Mouse (Mus musculus): ENCODE data around the gene Plekha1.

The Plekha1 gene

DNA sequence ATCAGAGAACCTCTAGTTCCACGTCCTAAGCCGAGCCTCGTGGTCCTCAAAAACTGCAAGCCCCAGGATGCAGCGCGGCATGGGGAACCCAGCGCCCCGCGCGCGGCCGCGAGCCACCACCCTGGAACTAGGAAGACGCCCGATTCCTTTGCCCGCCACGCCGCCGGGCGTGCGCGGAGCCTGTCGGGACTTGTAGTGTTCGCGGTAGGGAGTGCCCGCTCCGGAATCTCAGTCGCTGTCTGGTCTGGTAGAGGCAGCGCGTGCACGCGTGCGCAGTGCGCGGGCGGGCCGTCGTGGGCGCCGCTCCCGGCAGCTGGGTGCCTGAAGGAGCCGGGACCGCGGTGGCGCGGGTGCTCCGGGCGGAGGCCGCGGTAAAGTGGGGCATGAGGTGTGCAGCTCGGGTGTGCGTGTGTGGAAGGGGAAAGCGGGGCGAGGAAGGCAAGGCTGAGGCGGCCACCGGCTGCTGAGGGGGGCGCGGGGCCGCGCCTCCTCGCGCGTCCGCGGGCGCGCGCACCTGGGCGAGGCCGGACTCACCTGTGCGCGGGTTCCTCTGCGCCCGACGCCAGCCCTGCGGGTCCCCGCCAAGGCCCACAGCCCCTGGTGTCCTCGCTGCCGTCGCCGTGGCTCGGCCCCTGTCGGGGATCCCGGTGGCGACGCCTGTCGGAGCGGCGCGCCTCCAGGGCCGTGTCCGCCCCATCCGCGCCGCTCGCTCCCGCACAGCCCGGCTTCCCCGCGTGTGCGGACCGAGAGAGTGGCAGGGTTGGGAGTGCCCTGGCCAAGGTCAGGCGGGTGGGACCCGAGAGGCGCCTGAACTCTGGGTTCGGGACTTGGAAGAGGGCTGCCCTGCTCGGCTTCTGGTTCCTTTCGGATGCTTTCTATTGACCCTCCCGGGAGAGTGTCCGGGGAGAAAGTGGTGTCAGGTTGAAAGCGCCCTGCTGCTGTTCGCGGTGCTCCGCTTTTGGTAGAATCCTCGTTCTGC, at the start of gene Plekha1:
Plekha1 (plus strand) TSS at position 144 of the 979 bp plus-strand sequence.
- DNase-seq (ENCODE audit: inconsistent age in 2 of 2, low spot score in 1 of 2) = peak; percentile 99

DNA sequence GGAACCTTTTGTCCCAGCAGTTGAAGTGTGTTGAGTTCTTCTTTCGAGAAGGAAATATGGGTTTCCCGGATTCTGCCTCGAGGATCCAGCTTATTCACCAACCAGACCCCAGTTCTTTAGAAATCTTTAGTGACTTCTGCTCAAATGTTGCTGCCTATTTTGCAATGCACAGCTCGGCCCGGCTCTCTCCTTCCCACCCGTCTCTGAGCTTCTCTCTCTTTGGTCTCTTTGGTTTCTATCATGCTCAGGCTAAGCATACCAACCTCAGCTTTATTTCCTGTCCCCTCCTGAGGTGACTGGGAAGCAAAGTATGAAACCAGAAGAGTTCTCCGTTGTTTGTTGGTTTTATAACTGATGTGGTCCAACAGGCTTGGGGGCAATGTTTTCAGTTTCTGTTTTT, 49.3 kb upstream of the Plekha1 start:
- DNase-seq (ENCODE audit: inconsistent age in 2 of 2, low spot score in 1 of 2) = no peak

DNA sequence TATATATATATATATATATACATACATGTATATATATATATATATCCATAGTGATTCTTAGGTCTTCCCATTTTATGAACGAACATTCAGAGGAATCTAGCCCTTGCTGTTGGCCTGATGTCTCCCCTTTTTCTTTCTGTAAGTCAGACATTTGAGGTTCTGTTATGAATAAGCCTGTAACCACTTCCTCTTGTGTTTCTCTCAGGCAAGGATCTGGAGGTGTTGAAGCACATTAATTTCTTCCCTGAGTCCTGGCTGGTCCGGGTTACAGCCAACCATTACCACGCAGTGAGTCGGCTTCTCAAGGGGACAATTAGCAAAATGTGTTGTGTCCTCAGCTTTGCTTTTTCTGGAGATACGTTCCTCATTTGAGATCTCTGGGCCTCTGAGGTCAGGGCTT, 46.7 kb upstream of the Plekha1 start:
- DNase-seq (ENCODE audit: inconsistent age in 2 of 2, low spot score in 1 of 2) = no peak

DNA sequence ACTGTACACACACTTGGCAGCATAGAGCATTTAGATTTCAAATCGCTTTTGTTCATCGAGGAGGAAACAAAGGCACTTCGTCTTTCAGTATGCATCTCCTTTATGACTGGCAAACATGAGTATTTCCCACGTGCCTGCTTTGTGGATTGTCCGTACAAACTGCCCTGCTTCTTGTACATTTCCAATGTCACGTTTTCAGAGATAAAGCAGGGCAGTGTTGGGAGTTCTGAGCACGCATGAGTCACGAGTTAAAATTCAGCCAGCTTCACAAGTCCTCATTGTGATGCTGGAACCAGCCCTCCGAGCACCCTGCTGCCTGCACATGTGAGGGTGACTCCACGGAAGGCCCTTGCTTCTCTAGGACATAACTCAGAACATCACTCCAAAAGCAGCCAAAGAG, 45.9 kb upstream of the Plekha1 start:
- DNase-seq (ENCODE audit: inconsistent age in 2 of 2, low spot score in 1 of 2) = peak; percentile 49 to 53

DNA sequence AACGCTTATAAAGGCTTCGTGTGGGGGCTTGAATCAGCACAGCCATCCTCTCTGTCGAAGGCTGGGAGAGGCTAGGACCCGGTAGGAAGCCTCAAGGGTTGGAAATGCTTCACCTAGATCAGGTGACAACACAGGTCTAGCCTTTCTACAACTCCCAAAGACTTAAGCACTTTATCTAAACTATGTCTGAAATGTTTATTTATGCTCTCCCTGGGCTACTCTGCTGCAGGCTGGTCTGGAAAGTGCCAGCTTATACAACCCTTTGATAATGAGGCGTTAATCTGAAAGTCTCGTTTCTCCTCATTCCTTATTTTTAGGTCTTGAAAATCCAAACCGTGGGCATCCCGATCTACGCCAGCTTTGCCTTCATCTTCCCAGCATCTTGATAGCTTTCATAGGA, 41.6 kb upstream of the Plekha1 start:
- no peak for DNase-seq (ENCODE audit: inconsistent age in 2 of 2, low spot score in 1 of 2)

DNA sequence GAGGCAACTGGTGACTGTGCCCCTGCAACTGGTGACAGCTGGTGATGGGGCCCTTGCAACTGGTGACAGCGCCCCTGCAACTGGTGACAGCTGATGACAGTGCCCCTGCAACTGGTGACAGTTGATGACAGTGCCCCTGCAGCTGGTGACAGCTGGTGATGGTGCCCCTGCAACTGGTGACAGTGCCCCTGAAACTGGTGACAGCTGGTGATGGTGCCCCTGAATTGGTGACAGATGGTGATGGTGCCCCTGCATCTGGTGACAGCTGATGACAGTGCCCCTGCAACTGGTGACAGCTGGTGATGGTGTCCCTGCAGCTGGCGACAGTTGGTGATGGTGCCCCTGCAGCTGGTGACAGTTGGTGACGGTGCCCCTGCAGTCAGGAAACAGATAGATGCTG, 39.2 kb upstream of the Plekha1 start:
- no peak for DNase-seq (ENCODE audit: inconsistent age in 2 of 2, low spot score in 1 of 2)

DNA sequence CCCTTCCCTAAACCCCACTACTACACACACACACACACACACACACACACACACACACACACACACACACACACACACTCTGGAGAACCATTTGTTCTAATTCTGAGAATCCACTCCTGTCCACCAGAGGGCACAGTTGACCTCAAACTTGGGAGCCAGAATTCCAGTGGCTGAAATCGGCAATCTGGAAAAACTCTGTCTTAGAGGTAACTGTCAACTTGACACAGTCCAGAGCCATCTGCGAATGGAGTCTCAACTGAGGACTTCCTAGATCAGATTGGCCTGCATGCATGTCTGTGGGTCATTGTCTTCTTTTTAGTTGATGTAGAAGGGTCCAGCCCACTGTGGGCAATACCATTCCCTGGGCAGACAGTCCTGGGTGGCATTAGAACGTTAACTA, 38.1 kb upstream of the Plekha1 start:
- DNase-seq (ENCODE audit: inconsistent age in 2 of 2, low spot score in 1 of 2) = peak; percentile 46 to 85

DNA sequence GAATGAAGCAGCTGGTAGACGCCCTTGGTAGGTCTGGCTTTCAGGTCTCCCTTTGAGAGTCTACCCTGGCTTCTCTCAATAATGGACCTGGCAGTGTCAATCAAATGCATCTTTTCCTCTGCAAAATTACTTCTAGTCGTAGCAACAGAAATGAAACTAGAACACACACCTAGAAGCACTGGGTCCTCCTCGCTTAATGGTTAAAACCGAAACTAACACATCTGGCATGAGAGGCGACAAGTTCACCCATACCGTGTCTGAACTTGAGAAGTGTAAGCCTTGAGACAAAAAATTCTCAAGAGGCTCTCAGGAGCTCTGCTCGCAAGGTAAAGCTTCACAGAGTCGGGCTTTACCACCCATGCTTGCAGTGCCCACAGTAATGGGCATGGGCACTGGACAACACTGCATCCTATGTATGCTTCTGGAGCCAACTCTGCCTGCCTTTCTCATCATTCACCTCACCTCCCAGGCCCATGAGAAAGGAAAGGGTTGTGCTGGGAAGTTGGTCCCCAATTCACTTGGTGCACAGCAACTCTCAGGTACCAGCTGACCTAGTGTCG, 37.6 kb upstream of the Plekha1 start:
- no peak for DNase-seq (ENCODE audit: inconsistent age in 2 of 2, low spot score in 1 of 2)

DNA sequence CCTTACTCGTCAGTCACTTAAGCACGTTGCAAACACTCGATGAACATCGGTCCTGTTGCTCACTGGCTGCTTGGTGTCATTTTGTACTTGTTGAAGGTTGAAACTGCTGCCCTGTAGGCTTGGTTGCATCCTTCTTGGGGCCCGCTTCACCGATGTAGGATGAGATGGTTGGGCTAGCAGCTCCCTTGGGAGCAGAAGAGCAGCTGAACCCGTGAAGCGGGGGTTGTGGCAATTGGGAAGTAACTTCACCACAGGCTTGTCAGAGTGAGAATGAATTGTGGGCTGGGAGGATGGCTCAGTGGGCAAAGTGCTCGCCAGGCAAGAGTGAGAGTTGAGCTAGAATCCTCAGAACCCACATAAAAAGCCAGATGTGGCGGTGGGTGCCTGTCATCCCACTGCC, 37.1 kb upstream of the Plekha1 start:
- DNase-seq (ENCODE audit: inconsistent age in 2 of 2, low spot score in 1 of 2) = no peak

DNA sequence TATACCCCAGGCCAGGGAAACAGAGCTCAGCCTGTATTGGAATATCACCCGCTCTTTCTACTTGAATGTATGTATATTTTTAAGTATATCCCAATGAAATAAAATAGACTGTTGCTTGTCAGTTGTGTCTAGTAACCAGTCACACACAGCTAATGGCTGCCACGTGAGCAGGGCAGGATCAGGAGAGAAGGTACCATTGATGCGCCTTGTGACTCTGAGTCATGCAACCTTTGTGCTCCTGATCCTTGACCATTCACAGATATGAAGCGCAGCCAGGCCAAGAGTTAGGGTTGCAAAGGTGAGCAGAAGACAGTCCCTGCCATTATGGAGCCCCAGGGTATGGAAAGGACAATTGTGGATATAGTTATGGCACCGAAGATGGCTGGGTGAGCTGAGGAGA, 34.0 kb upstream of the Plekha1 start:
- no peak for DNase-seq (ENCODE audit: inconsistent age in 2 of 2, low spot score in 1 of 2)

DNA sequence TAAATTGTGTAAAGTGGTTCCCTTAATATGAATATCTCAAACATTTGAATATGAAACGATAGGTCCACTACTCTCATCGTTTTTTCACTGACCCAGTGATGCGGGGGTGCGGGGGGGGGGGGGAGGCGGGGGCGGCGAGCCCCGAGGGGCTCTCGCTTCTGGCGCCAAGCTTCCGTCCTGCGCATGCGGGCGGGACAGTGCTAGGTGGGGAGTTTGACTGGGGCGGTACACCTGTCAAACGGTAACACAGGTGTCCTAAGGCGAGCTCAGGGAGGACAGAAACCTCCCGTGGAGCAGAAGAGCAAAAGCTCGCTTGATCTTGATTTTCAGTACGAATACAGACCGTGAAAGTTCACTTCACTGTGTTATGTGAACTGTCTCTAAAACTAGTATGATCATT, 31.3 kb upstream of the Plekha1 start:
- DNase-seq (ENCODE audit: inconsistent age in 2 of 2, low spot score in 1 of 2) = peak in 1 of 2 experiments; percentile 46

DNA sequence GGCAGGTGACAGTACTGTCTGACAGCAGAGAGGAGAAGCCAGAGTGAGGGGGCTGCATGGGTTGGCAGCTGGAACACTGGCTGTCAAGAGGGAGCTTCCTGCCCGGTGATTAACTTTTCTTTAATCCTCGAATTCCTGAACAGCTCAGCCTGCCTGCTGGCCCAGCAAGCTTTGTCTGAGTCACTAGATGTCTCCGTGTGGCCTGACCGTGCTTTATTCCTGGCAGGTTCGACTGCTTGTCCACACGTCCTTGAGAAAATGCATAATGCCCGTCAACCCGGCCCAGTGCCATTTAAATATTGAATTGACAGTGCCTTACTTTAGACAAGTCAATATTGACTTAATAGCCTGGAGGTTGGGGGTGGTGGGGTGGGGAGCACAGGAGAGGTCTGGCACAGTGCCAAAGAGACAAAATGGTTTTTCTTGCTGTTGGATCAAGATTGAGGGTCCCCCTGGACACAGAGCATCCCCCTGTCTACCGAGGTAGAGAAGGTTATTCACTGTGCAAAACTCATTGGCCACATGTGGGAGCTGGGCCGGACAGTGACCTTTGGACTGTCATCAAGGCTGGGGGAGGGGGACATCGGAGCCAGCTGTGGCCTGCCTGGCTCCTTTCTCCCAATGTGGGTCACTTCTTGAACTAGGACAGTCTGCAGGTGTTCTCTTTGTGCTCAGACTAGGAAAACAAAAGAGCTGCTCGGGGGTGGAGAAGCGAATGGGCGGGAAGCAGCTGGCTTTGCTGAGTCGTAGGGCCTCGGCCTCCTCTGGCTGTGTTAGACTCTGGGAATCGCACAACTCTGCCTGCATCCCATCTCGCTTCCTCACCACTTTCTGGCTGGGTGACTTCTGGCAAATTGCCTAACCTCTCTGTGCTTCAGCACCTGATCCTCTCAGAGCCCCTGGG, 30.3 kb upstream of the Plekha1 start:
- DNase-seq (ENCODE audit: inconsistent age in 2 of 2, low spot score in 1 of 2) = peak; percentile 79 to 82

DNA sequence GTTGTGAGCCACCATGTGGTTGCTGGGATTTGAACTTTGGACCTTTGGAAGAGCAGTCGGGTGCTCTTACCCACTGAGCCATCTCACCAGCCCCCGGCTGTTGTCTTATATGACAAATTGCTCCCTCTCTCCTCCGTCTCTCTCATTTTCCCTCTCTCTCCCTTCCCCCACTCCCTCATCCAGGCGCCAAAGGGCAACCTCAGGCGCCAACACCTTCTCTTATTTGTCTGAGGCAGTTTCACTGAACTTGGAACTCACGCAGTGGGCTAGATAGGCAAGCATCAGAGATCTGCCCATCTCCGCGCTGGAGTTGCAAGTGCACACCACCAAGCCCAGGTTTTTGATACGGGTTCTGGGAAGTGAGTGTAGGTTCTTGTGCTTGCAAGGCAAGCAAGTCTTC, 29.5 kb upstream of the Plekha1 start:
- no peak for DNase-seq (ENCODE audit: inconsistent age in 2 of 2, low spot score in 1 of 2)

DNA sequence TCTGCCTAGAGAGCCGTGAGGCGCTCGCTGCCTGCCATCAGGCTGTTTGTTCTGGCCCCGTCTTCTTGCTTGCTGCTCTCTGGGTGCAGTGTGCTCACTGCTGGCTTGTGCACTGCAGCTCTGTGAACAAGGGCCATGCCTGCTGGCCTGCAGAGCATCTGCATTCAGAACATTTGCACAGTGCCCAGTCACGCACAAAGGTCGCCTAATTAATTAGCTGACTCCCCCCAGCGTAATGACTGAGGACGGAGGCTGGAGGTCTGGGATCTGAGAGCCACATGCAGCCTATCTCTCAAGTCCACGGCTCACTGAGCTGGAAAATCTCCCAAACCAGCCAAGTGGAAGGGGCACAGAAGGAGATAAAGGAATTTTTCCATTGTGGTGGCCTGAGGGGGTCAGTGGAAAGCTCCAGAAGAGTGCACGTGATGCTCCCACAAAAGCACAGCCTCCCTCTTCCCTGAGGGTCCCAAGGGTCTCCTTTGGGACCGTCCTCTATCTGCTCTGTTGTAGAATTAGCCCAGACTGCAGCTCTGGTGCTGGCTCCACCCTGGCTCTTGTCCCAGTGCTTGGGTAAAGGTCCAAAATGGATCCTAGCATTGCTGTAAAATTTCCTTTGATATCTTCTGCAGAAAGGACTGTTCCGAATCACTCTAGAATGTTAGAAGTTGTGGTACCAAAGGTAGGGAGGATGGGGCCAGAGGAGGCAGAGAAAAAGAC, 27.5 kb upstream of the Plekha1 start:
- DNase-seq (ENCODE audit: inconsistent age in 2 of 2, low spot score in 1 of 2) = no peak

DNA sequence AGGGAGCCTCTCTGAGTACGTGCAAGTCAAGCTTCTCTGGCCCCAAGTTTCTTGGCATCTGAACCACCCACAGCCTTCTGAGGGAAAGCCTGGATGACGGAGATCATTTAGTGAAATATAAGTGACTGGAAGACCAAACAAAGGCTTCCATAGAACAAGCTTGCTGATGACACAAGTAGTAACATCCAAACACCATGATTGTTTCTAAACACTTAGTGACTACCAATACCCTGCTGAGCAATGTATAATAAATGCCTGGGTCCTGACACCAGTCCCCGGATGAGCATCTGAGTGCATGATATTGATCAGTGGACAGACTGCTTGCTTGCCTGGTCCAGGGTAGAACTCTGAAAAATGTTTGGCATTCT, 26.9 kb upstream of the Plekha1 start:
- no peak for DNase-seq (ENCODE audit: inconsistent age in 2 of 2, low spot score in 1 of 2)

DNA sequence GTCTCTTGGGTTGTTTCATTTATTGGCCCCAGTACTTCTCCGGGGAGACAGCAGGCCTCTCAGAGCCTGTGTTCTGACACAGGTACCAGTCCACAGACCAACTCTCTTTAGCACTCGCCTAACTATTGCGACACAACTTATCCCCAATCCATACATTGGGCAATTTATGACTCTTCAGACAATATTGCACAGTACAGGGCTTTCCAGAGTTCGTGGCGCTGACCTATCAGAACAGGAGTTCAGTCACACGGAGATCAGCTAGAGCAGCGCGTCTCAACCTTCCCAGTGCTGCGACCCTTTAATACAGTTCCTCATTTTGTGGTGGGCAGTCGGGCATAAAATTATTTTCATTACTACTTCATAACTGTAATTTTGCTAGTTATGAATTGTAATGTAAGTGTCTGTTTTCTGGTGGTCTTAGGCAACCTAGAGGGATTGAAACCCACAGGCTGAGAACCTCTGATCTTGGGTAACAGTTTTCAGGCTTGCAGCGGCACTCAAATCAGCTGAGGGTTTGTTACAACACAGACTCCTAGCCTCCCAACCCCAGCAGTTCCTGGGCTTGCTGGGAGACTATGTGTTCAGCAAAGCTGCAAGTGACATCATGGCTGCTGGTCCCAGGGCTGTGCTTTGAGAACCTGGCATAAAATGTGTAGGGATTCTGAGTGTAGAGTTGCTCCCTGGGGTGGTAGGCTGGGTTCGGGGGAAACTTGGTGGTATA, 26.0 kb upstream of the Plekha1 start:
- DNase-seq (ENCODE audit: inconsistent age in 2 of 2, low spot score in 1 of 2) = no peak

DNA sequence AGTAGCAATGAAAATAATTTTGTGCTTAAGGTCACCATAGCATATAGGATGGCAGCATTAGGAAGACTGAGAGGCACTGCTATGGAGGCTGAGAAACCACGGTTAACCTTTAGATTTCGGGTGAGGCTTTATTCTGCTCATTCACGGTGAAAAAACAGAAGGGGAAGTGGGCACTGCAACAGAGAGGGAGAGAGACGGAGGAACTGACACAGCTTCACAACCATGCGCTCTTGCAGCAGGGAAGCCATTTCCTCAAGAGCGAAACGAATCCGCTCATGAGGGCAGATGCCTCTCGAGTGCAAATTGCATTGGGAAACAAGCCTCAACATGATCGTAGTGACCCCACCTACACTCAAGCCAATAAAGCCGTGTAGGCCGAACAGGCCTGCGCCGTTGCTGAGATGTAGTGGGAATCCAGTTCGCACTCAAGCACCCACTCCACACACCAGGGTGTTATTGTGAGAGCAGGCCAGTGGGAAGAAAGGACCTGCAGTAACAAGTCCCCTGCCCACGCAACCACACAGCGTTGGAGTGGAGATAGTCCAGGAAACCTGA, 18.3 kb upstream of the Plekha1 start:
- DNase-seq (ENCODE audit: inconsistent age in 2 of 2, low spot score in 1 of 2) = no peak

DNA sequence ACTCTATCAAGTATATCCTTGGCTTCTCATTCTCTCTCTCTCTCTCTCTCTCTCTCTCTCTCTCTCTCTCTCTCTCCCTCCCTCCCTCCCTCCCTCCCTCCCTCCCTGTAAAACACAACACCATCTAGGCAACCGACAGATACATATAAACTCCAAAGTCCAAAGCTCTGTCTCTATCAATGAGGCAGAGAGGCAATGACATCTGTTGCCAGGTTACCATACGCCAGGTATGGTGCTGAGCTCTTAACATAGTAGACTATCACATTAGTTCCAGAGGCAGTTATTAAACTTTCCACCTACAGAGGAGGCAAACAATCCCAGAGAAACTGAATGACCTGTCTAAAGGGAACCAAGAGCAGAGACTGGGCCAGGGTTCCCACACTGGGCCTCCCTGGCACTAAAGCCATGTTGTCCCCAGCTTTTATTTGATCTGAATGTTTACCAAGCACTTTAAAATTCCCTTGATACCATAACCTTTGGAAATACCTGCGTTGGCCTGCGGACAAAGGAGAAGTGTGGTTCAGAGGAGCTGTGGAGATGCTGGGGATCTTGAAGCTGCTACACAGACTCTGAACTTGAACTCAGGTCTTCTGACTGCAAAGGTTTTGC, 10.8 kb upstream of the Plekha1 start:
- no peak for DNase-seq (ENCODE audit: inconsistent age in 2 of 2, low spot score in 1 of 2)

DNA sequence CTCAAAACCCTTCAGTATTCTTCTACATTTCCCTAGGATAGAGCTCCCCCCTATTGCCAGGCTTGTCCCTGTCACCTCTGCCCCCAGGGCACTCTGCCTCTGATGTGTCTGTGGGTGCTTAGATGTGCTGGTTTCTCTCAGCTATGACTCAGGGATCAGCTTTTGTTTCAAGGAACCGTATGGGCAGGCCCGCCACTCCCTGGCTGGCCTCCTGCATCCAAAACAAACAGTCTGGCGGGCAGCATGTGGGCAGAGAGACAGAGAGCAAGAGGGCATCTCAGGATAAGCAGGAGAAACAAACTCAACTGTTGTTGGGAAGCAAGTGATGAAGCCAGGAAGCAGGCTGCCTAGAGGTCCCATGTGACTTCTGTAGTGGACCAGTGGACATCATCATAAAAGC, 9.9 kb upstream of the Plekha1 start:
- DNase-seq (ENCODE audit: inconsistent age in 2 of 2, low spot score in 1 of 2) = peak in 1 of 2 experiments; percentile 47

DNA sequence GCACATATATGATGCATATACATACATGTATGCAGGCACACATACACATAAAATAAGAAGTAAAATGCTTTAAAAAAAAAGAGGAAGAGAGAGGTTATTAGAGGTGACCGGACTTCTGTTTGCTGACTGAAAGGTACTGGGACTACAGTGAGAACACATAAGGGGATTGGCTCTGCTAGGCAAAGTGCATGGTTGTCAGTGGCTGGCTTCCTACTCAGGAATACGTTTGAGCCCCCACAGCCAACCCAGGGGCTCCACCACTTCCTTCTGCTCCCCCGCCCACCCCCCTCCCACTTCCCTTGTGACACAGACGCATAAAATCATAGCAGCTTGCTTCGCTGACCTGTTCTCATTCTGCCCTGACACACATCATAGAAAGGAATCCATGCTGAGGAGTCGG, 7.6 kb upstream of the Plekha1 start:
- DNase-seq (ENCODE audit: inconsistent age in 2 of 2, low spot score in 1 of 2) = no peak
